20 mouse cellular contexts compared by ENCODE assay signal in genomic region chr11:99076744-99077319, GRCm38 (mm10). TPM values are rescaled to one million over a fixed set of nuclear protein-coding genes. Genes with fewer than 3 reads are reported as not detected.
DNase-seq lines count a peak whose midpoint lies in the region; ATAC-seq and TF ChIP-seq lines count a peak whose summit lies in the region.
"Had no signal": no experiment of that assay in that cellular context is flagged by ENCODE, and none has a peak within 500 bp of the region (broad histone marks: within the 10 kb centered on the region; RNA-seq: fewer than 3 reads in every experiment).

No protein-coding gene starts in this region.

- no peaks in the 10 kb centered on the region for H3K27me3 ChIP-seq in lung, postnatal 0 days (replicated peaks; ENCODE audit: insufficient read depth, low read length)
- no peaks in the 10 kb centered on the region for H3K27me3 ChIP-seq in thymus, adult 2 months (ENCODE audit: control insufficient read depth, insufficient read depth, low read length)
- H3K27me3 ChIP-seq: forebrain, embryonic 15.5 days; limb, embryonic 15.5 days had no signal

- H3K9me3 ChIP-seq in lung, postnatal 0 days (ENCODE audit: low read length): no peaks in the 10 kb centered on the region
- H3K9me3 ChIP-seq: forebrain, embryonic 15.5 days; limb, embryonic 15.5 days had no signal

- no peak for TF ChIP-seq CTCF in lung, postnatal 0 days (IDR thresholded peaks at IDR 0.05)
- no peak for TF ChIP-seq CTCF in thymus, adult 2 months (IDR thresholded peaks at IDR 0.05; ENCODE audit: borderline replicate concordance, control insufficient read depth, extremely low read depth, insufficient read depth, low read length, poor library complexity)

- WGBS in lung, postnatal 0 days: 45% methylated on average over 5 of the region's 5 CpGs
- WGBS in thymus, adult 2 months: 93% methylated on average over 5 of the region's 5 CpGs

- H3K4me2 ChIP-seq in lung, postnatal 0 days (replicated peaks; ENCODE audit: low read depth, low read length): no peak overlapping the region
- H3K4me2 ChIP-seq: forebrain, embryonic 15.5 days; limb, embryonic 15.5 days had no signal

- H3K27ac ChIP-seq in lung, postnatal 0 days (ENCODE audit: low read length): no peak overlapping the region
- H3K27ac ChIP-seq in thymus, adult 2 months (ENCODE audit: control insufficient read depth, insufficient read depth, low read length): no peak overlapping the region
- H3K27ac ChIP-seq: forebrain, embryonic 15.5 days; kidney, postnatal 0 days had no signal

- H3K4me3 ChIP-seq in lung, postnatal 0 days (ENCODE audit: low read depth, low read length): no peak overlapping the region
- no peak overlapping the region for H3K4me3 ChIP-seq in thymus, adult 2 months (ENCODE audit: control insufficient read depth, insufficient read depth, low read length)
- H3K4me3 ChIP-seq: erythroblast, embryonic 14.5 days; forebrain, embryonic 15.5 days; limb, embryonic 15.5 days had no signal

- H3K9ac ChIP-seq in lung, postnatal 0 days (replicated peaks; ENCODE audit: low read depth): no peak overlapping the region
- H3K9ac ChIP-seq: forebrain, embryonic 15.5 days; limb, embryonic 15.5 days had no signal

- no peak for TF ChIP-seq POLR2A in thymus, adult 2 months (IDR thresholded peaks at IDR 0.05; ENCODE audit: control insufficient read depth, extremely low read depth, insufficient read depth, low read length, poor library complexity)

- no peak for TF ChIP-seq EP300 in lung, postnatal 0 days (IDR thresholded peaks at IDR 0.05)

- ATAC-seq in lung, postnatal 0 days: peak; percentile 16; the same call in 1 of the 2 replicates
- ATAC-seq: activated CD4-positive, CD25-positive, alpha-beta regulatory T cell, adult 4 months; forebrain, embryonic 15.5 days; hindbrain, embryonic 16.5 days had no signal

- H3K4me1 ChIP-seq in lung, postnatal 0 days (ENCODE audit: insufficient read depth, low read depth, low read length): peaks cover 5% of the 10 kb centered on the region; the same call in 1 of the 2 replicates
- H3K4me1 ChIP-seq in thymus, adult 2 months (replicated peaks; ENCODE audit: control insufficient read depth, insufficient read depth, low read length): no peaks in the 10 kb centered on the region
- H3K4me1 ChIP-seq: forebrain, embryonic 15.5 days had no signal

- DNase-seq in lung, postnatal 0 days (ENCODE audit: low spot score): peak; percentile 26
- no peak for DNase-seq in lung, postnatal 25 days (ENCODE audit: low spot score)
- DNase-seq in R1 (ENCODE audit: low read depth, low spot score): peak; percentile 42
- DNase-seq in layer of hippocampus, postnatal 14 days (ENCODE audit: low spot score in 2 of 2): peak; percentile 24 to 36
- DNase-seq in spleen, postnatal 14 days (ENCODE audit: low spot score in 2 of 2): no peak
- no peak for DNase-seq in cerebellum, adult 11 months
- DNase-seq in thymus, adult 2 months: no peak
- DNase-seq: adrenal gland, postnatal 36 days; cerebellum, adult 9-10 months; heart, postnatal 4 days; kidney, adult 11 months; lung, adult 18-20 months; midbrain, embryonic 14.5 days; retina, postnatal 1 day had no signal

- no peaks in the 10 kb centered on the region for H3K36me3 ChIP-seq in lung, postnatal 0 days (ENCODE audit: insufficient read depth, low read length)
- H3K36me3 ChIP-seq in thymus, adult 2 months (ENCODE audit: control insufficient read depth, insufficient read depth, low read length): no peaks in the 10 kb centered on the region
- H3K36me3 ChIP-seq: forebrain, embryonic 15.5 days; limb, embryonic 15.5 days had no signal

RNA-seq across cellular contexts. Expression of gene Tns4, which starts 12.3 kb away (rescaled TPM):
- 0.13 and 0.24 TPM in 2 replicates for polyA plus RNA-seq in lung, postnatal 0 days (2015; fragmentation: Nextera tagmentation; extraction: Ambion mirVana)
- under 1 TPM; 0.09 to 0.21 TPM for total RNA-seq in layer of hippocampus, postnatal 14 days (2021)
- polyA plus RNA-seq in thymus, adult 2 months (2012; rRNA removed): 5.2 and 7.5 TPM in 2 replicates
- polyA plus RNA-seq: activated CD4-positive, CD25-positive, alpha-beta regulatory T cell, adult 4 months; erythroblast, embryonic 14.5 days; forebrain, embryonic 15.5 days had no signal

RNA-seq across cellular contexts. Expression of gene Igfbp4, which starts 35.8 kb away (rescaled TPM):
- 416 and 433 TPM in 2 replicates for polyA plus RNA-seq in lung, postnatal 0 days (2015; fragmentation: Nextera tagmentation; extraction: Ambion mirVana)
- total RNA-seq in layer of hippocampus, postnatal 14 days (2021): 100 to 1,000 TPM in 1 of 2 experiments, 10 to 100 TPM in 1; 93.6 to 121 TPM
- polyA plus RNA-seq in thymus, adult 2 months (2012; rRNA removed): 176 and 220 TPM in 2 replicates

RNA-seq across cellular contexts. Expression of gene Top2a, which starts 52.8 kb away (rescaled TPM):
- polyA plus RNA-seq in lung, postnatal 0 days (2015; fragmentation: Nextera tagmentation; extraction: Ambion mirVana): 11.1 and 16.9 TPM in 2 replicates
- 1 to 10 TPM; 8.1 to 9.8 TPM for total RNA-seq in layer of hippocampus, postnatal 14 days (2021)
- polyA plus RNA-seq in thymus, adult 2 months (2012; rRNA removed): 59.2 and 85.6 TPM in 2 replicates

Comparison
In these comparisons a context has a peak if more than half of its experiments do, and no peak if none do; other contexts are left out.
1. DNase-seq: peak in lung, postnatal 0 days (single experiment), R1 (single experiment) and layer of hippocampus, postnatal 14 days (2 of 2); none in lung, postnatal 25 days (single experiment), spleen, postnatal 14 days (0 of 2), cerebellum, adult 11 months (single experiment) and thymus, adult 2 months (single experiment).